Mouse (Mus musculus): ENCODE results near the gene Timp3. TPM values are rescaled to one million over a fixed set of nuclear protein-coding genes. Genes with fewer than 3 reads are reported as not detected.

Timp3 gene
- 188 TPM for polyA plus RNA-seq (2014; fragmentation: Illumina TruSeq; extraction: RNeasy Lipid Tissue Mini Kit (QIAGEN cat#74804); ENCODE audit: insufficient read depth, low read depth, low replicate concordance)

GRCm38 (mm10) chr10:86300293-86301116 is at the start of gene Timp3:
Timp3 (plus strand) TSS chr10:86300372.

Other genes with a start within 250 kb of the Timp3 start
- 0.24 TPM for gene Syn3, start 198.5 kb downstream of the Timp3 start, polyA plus RNA-seq (2014; fragmentation: Illumina TruSeq; extraction: RNeasy Lipid Tissue Mini Kit (QIAGEN cat#74804); ENCODE audit: insufficient read depth, low read depth, low replicate concordance)